In the genomic region with DNA sequence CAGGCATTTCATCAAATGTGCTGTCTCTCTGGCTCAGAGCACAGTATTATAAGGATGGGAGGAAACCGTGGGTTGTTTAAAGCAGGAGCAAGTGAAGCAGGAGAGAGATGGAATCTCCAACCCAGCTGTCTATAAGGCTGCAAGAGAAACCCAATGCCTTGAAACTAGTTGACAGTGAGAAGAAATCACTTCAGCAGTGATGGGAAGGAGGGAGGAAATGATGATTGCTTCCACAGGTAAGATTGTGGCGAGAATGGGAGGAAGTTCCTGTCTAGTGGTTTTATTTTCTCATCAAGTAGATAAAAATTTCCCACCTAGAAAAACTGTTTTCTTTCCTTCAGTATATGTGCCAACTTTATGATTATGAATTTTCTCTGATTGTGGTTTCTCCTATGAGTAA, we compare ENCODE assay signal across 23 mouse cellular contexts. TPM values are rescaled to one million over a fixed set of nuclear protein-coding genes. Genes with fewer than 3 reads are reported as not detected.
DNase-seq lines count a peak whose midpoint lies in the region; ATAC-seq and TF ChIP-seq lines count a peak whose summit lies in the region.
"Had no signal": no experiment of that assay in that cellular context is flagged by ENCODE, and none has a peak within 500 bp of the region (broad histone marks: within the 10 kb centered on the region; RNA-seq: fewer than 3 reads in every experiment).

No protein-coding gene starts in this region.

- TF ChIP-seq CTCF in gastrocnemius, adult 2 months (IDR thresholded peaks at IDR 0.05), result no peak

- no peak for ATAC-seq in midbrain, embryonic 11.5 days (ENCODE audit: low FRiP score)
- ATAC-seq in midbrain, embryonic 16.5 days, result no peak
- ATAC-seq in inflammation-experienced regulatory T-cells, adult 6 months, result peak; percentile 60
- ATAC-seq: forebrain, embryonic 16.5 days; hindbrain, embryonic 16.5 days; intestine, embryonic 15.5 days had no signal

- no peaks in the 10 kb centered on the region for H3K9me3 ChIP-seq in midbrain, embryonic 11.5 days (ENCODE audit: control insufficient read depth, low read length)
- no peaks in the 10 kb centered on the region for H3K9me3 ChIP-seq in midbrain, embryonic 16.5 days (replicated peaks; ENCODE audit: control insufficient read depth, low read length, poor library complexity, severe bottlenecking)
- H3K9me3 ChIP-seq: embryonic facial prominence, embryonic 12.5 days; forebrain, embryonic 12.5 days; hindbrain, embryonic 12.5 days; intestine, embryonic 15.5 days had no signal

- H3K27me3 ChIP-seq in midbrain, embryonic 11.5 days (ENCODE audit: control insufficient read depth, insufficient read depth, low read length), result no peaks in the 10 kb centered on the region
- H3K27me3 ChIP-seq in midbrain, embryonic 16.5 days (ENCODE audit: control insufficient read depth, insufficient read depth, low read depth, low read length), result no peaks in the 10 kb centered on the region
- H3K27me3 ChIP-seq: embryonic facial prominence, embryonic 12.5 days; forebrain, embryonic 12.5 days; hindbrain, embryonic 12.5 days; intestine, embryonic 15.5 days had no signal

- no peaks in the 10 kb centered on the region for H3K36me3 ChIP-seq in midbrain, embryonic 11.5 days (ENCODE audit: control insufficient read depth, insufficient read depth, low read length)
- no peaks in the 10 kb centered on the region for H3K36me3 ChIP-seq in midbrain, embryonic 16.5 days (ENCODE audit: control insufficient read depth, insufficient read depth, low read length)
- H3K36me3 ChIP-seq: embryonic facial prominence, embryonic 12.5 days; forebrain, embryonic 12.5 days; hindbrain, embryonic 12.5 days; intestine, embryonic 15.5 days had no signal

- H3K9ac ChIP-seq in midbrain, embryonic 11.5 days (ENCODE audit: low read length), result no peak overlapping the region
- H3K9ac ChIP-seq in midbrain, embryonic 16.5 days (ENCODE audit: low read depth, low read length), result no peak overlapping the region
- H3K9ac ChIP-seq: embryonic facial prominence, embryonic 12.5 days; forebrain, embryonic 12.5 days; hindbrain, embryonic 12.5 days; intestine, embryonic 15.5 days had no signal

- intact Hi-C loops in gastrocnemius, adult 2 months (cut with DNase I), result no loop called here

- WGBS in midbrain, embryonic 11.5 days, result 92% methylated on average over 2 of the region's 2 CpGs
- 83% methylated on average over 2 of the region's 2 CpGs for WGBS in midbrain, embryonic 16.5 days

- no peak overlapping the region for H3K4me3 ChIP-seq in gastrocnemius, adult 2 months
- no peak overlapping the region for H3K4me3 ChIP-seq in midbrain, embryonic 11.5 days (ENCODE audit: low read depth, low read length)
- H3K4me3 ChIP-seq in midbrain, embryonic 16.5 days (ENCODE audit: low read depth, low read length), result no peak overlapping the region
- H3K4me3 ChIP-seq: embryonic facial prominence, embryonic 12.5 days; forebrain, embryonic 12.5 days; hindbrain, embryonic 12.5 days; intestine, embryonic 15.5 days had no signal

- no peak overlapping the region for H3K4me2 ChIP-seq in midbrain, embryonic 11.5 days
- no peak overlapping the region for H3K4me2 ChIP-seq in midbrain, embryonic 16.5 days (ENCODE audit: low read length)
- H3K4me2 ChIP-seq: embryonic facial prominence, embryonic 12.5 days; forebrain, embryonic 12.5 days; heart, embryonic 11.5 days; hindbrain, embryonic 12.5 days; intestine, embryonic 15.5 days had no signal

- no peaks in the 10 kb centered on the region for H3K4me1 ChIP-seq in midbrain, embryonic 11.5 days (ENCODE audit: control insufficient read depth, insufficient read depth, low read length)
- H3K4me1 ChIP-seq in midbrain, embryonic 16.5 days (ENCODE audit: control insufficient read depth, insufficient read depth, low read length), result no peaks in the 10 kb centered on the region
- H3K4me1 ChIP-seq: embryonic facial prominence, embryonic 12.5 days; forebrain, embryonic 12.5 days; hindbrain, embryonic 12.5 days; intestine, embryonic 15.5 days had no signal

- no peak for DNase-seq in gastrocnemius, adult 2 months
- no peak for DNase-seq in gastrocnemius, postnatal 25 days
- DNase-seq in midbrain, embryonic 11.5 days (ENCODE audit: low spot score, missing footprints), result peak; percentile 35
- DNase-seq in kidney, postnatal 4 days, result no peak
- DNase-seq in lung, adult 18-20 months, result no peak
- DNase-seq: adrenal gland, postnatal 10 days; B cell, adult 2 months; cerebellum, adult 11 months; cerebellum, adult 8-10 months; cerebellum, postnatal 14 days; embryo, embryonic 11 days; gastrocnemius, postnatal 14 days; heart, postnatal 4 days; kidney, adult 18-20 months had no signal

- peak overlapping the region; percentile 79 for H3K27ac ChIP-seq in gastrocnemius, adult 2 months
- no peak overlapping the region for H3K27ac ChIP-seq in midbrain, embryonic 11.5 days (ENCODE audit: low read depth, low read length)
- H3K27ac ChIP-seq in midbrain, embryonic 16.5 days (ENCODE audit: low read length), result no peak overlapping the region
- H3K27ac ChIP-seq: embryonic facial prominence, embryonic 12.5 days; forebrain, embryonic 12.5 days; hindbrain, embryonic 12.5 days; intestine, embryonic 15.5 days had no signal

RNA-seq across cellular contexts. Expression of a gene that starts 57.3 kb away (rescaled TPM):
- 100 to 1,000 TPM; 171 to 183 TPM for total RNA-seq in gastrocnemius, adult 2 months (2021)
- 100 to 1,000 TPM; 131 to 142 TPM for total RNA-seq in gastrocnemius, postnatal 25 days (2021)
- 28.4 and 32.3 TPM in 2 replicates for polyA plus RNA-seq in midbrain, embryonic 11.5 days (2014; fragmentation: Nextera tagmentation; extraction: Ambion mirVana)
- 20.5 and 25.1 TPM in 2 replicates for polyA plus RNA-seq in midbrain, embryonic 16.5 days (2015; fragmentation: Nextera tagmentation; extraction: Ambion mirVana)
- polyA plus RNA-seq in inflammation-experienced regulatory T-cells, adult 6 months (2017; shearing (Covaris generic)), result 10 to 100 TPM; 14.1 to 58.2 (median 51.0) TPM
